Mouse (Mus musculus) gastrocnemius, postnatal 14 days (tissue): ENCODE measurements around the gene Rbfox3. TPM values are rescaled to one million over a fixed set of nuclear protein-coding genes. Genes with fewer than 3 reads are reported as not detected.
A peak's percentile ranks its signal among the peaks of the same experiment; 100 is the strongest.

Experiments used
- DNase-seq: peaks from one replicate; pipeline ENCODE4 v3.0.0; 2021; ENCODE audit warnings: mixed read lengths
- intact Hi-C: fragments of 180-260 bp; cut with DNase I; formaldehyde crosslinking; loops from one replicate; pipeline ENCODE4 v1.15.1; 2025; ENCODE audit warnings: low total_unique reads
- total RNA-seq, 2 experiments: library from RNA; stranded (reverse); gene quantifications; 2 replicates each; pipeline ENCODE4 v1.2.3; 2021

Gene Rbfox3
- total RNA-seq, 2 experiments from 2014 or later, result 0.20 to 0.27 TPM

DNA sequence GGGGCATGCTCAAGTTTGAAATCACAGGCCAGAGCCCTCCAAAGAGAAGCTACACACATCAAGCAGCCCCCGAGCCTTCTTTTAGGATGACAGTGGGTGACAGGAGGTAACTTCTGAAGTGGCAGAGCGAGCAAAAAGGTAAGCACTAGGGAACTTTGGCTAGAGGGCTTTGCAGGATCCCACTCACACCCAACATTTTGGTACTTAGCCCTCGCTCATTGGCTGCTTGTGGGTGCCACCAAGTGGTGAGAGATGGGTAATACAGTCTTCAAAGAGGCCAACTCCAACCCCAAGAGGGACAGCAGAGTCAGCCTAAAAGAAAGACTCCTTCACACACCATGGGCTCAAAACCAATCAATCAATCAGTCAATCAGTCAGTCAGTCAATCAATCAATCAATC, 168.6 kb downstream of the Rbfox3 start:
- DNase-seq, result no peak
- intact Hi-C loops, result loop anchor here (5.0 kb wide), 1 partner anchor 95 kb away; no protein-coding TSS in a partner anchor

- intact Hi-C loops, result loop anchor here (2.0 to 5.0 kb wide), 2 partner anchors 94 to 168 kb away; no protein-coding TSS in a partner anchor
- no peak for DNase-seq
These were observed 170.1 kb downstream of the Rbfox3 start for GRCm38 (mm10) chr11:118741262-118741661.

DNA sequence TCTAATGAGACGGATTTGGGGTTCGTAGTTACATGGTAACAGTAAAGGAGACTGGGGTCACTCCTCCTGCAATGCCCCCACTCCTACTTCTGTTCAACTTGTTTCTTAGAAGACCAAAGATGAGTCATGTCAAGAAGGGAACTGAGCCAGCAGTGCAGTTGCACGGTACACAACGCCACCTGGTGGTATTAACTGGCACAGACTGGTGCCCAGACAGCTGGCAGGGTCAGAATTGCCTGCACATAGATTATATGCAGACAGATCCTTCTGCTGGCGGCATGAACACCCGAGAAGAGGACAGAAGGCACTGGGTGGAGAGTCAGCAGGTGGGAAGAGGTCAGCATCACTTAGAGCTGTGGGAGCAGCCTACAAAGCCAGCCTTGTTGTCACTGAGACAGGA, 171.4 kb downstream of the Rbfox3 start:
- peak; percentile 74 for DNase-seq
- intact Hi-C loops, result loop anchor here (2.0 to 5.0 kb wide), 2 partner anchors 93 to 167 kb away; no protein-coding TSS in a partner anchor

DNA sequence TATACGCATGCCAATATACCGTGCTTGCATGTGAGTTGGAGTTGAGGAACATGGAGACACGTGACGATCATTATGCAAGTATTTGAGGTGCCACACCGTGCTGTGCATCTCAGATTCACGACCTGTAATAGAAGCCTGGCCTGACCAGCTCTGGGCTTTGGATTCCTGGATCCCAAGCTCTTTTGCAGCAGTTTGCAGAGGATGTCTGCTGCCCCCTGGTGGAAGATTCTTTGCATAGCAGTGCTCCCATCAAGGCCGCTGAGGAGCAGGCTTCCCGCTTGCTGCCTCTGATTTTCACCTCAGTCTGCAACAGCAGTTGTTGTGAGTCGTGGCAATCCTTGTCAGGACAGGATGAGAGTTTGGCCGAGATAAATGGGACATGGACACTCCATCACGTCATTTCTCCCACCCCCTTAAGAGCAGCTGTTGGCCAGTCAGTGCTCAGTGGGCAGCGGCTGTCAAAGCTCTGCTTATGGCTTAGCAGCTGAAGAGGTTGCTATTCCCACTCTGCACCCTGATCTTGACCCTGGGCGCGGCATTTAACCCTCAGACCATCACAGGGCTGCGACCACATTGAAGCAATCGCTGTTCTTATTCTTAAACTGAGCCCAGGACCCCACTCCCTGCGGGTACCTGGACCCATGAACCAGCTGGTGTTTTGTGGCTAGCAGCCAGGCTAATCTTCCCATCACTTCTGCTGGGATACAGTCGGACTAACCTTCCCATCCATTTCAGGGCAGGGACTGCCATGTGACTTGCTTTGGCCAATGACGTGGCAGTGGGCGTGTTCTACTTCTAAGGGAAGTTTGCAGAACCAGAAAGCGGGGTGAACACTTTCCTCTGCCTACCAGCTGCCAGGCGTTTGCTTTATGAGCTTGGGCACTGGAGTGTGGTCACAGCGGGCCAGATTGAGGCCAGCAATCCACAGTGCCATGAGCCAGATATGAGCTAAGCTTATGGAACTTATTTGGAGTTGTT, 172.3 kb downstream of the Rbfox3 start:
- intact Hi-C loops, result no loop called here

DNA sequence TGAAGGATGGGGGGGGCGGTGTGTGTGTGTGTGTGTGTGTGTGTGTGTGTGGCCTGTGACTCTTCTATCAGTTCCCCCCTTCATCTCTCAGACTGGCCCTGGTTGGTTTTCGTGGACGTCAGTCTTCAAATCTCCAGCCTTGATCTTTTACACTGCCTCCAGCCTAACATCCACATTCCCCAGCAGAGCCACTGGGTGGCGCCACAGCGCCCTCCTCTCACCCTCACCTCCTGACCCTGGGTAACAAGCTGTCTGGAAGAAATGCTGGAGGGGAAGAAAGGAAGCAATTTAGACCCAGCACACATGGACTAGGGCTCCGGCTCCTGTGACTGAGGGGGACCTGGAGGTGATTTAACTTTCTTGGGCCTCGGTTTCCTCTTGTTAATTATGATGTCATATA, 173.1 kb downstream of the Rbfox3 start:
- DNase-seq, result no peak
- intact Hi-C loops, result no loop called here

More for the DNA sequence above, 172.3 kb downstream of the Rbfox3 start:
- DNase-seq, result peak; percentile 81

DNA sequence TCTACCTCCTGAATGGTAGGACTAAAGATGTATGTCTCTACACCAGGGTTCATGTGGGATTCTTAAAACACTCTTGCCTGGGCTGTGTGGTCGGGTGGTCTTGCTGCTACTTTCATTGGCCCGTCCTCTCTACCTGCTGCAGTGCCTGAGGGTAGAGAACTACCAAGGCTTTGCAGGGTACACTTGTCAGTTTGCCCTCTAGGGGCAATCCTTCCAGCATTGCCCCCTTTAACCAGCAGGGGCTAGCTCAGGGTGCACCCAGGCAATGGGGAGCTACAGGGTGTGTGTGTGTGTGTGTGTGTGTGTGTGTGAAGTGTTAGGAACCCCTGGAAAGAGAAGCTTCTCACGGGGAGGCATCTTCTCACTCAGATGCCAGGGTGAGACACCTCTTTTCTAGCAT, 173.6 kb downstream of the Rbfox3 start:
- intact Hi-C loops, result no loop called here
- no peak for DNase-seq

DNA sequence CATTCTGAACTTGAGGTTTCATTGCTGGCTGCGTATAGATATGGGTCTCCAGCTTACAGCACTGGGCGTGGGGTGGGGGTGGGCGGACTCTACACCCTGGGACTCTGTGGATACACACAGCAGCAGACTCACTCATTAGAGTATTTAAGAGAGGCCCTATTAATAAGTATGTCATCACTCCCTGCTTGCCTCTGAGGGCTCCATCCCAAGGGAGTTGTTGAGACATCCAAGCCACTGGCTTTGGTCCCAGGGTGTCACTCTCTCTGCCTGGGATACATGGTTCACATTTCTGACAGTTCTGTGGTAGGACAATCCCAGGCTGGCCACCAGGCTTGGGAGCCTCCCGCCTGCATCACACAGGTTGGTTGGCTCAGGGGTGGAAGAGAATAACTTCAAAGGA, 174.4 kb downstream of the Rbfox3 start:
- intact Hi-C loops, result no loop called here
- DNase-seq, result no peak

GRCm38 (mm10) chr11:118731655-118732054, 179.7 kb downstream of the Rbfox3 start:
- intact Hi-C loops, result no loop called here
- DNase-seq, result no peak

GRCm38 (mm10) chr11:118729373-118729772, 182.0 kb downstream of the Rbfox3 start:
- DNase-seq, result peak; percentile 57

DNA sequence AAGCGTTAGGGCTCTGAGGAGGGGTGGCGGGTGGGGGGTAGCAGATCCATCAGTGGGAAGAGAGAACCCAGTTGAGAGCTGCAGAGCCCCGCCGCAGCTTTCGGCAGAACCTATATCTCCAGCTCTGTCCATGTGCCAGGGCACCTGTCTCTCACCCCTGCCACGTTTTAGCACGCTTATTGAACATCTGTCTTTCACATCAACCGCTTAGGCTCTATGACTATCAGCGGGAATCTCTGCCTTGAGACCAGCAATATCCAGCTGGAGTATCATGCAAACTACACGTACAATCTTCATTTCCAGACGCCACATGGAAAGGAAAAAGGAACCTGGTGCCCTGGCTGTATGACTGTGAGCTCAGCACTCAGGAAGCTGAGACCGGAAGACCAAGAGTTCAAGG, 182.6 kb downstream of the Rbfox3 start:
- intact Hi-C loops, result no loop called here
- no peak for DNase-seq

More at GRCm38 (mm10) chr11:118729373-118729772, 182.0 kb downstream of the Rbfox3 start:
- intact Hi-C loops, result no loop called here

DNA sequence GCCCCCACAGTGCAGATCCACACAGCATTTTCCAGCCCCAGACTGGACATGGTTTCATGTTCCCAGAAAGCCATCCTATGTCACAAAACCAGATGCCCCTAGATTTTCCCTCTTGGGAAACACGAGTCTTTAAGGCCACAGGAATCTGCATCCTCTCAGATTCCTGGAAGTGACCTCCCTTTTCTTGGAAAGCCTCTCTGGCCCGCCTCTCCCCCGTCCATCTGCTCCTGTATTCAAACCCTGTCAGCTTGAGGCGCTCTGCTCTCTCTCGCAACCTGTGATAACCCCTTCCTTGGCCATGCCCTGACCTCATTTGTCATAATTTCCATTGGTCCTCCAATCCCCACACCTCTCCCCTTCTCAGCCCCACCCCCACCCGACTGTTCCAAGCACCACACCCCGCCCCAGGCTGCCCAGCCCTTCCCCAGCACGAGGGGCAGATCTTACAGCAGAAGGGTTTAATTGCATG, 183.3 kb downstream of the Rbfox3 start:
- intact Hi-C loops, result no loop called here
- peak; percentile 41 for DNase-seq

GRCm38 (mm10) chr11:118726430-118726829, 185.0 kb downstream of the Rbfox3 start:
- no peak for DNase-seq
- intact Hi-C loops, result no loop called here

DNA sequence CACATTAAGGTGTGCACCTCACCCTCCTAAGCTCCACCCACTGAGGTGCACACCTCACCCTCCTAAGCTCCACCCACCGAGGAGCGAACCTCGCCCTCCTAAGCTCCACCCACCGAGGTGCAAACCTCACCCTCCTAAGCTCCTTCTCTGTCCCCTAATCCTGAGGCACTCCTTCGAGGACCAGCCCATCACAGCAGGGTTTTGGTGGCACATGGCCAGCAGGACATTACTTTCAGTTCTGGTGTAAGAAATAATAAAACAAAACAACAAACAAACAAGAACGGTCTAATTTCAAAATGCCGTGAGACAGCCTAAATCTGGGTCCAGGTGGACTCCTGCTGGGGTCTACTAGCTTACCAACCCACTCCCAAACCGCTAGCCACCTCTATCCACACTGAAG, 187.0 kb downstream of the Rbfox3 start:
- intact Hi-C loops, result no loop called here
- DNase-seq, result no peak

DNA sequence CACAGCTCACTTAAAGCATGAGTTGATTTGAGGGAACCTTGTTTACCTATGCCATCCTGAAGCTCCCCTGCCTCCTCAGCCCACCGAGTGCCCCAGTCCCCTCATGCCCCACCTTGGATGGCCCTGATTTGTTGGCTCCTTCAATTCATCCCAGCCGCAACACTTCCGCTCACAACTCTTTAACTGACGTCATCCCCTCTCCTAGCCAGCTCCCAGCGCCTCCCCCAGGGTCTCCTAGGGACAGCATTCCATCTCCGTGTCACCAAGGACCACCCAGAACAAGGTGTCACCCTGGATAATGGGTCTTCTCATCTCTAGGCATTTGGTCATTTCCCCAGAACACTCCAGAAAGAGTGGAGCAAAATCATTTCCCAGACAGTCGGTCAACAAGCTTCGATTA, 188.2 kb downstream of the Rbfox3 start:
- no peak for DNase-seq
- intact Hi-C loops, result no loop called here

DNA sequence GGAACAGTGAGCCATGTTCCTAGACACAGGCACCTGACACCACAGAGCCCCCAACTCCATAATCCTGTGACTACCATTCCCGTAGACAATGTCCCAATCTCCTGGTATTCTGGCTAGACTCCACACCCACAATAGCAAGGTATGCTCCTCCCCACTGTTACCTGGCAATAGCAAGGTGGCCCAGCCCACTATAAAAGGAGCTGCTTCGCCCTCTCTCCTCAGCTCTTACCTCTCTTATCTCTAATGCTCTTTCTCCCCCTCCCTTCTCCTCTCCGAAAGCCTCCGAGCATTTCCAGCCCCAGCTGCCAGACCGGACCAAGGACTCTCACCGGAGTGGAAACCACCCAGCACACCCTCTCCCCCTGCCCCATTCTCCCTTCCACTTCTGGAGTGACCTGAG, 189.5 kb downstream of the Rbfox3 start:
- DNase-seq, result no peak
- intact Hi-C loops, result no loop called here

DNA sequence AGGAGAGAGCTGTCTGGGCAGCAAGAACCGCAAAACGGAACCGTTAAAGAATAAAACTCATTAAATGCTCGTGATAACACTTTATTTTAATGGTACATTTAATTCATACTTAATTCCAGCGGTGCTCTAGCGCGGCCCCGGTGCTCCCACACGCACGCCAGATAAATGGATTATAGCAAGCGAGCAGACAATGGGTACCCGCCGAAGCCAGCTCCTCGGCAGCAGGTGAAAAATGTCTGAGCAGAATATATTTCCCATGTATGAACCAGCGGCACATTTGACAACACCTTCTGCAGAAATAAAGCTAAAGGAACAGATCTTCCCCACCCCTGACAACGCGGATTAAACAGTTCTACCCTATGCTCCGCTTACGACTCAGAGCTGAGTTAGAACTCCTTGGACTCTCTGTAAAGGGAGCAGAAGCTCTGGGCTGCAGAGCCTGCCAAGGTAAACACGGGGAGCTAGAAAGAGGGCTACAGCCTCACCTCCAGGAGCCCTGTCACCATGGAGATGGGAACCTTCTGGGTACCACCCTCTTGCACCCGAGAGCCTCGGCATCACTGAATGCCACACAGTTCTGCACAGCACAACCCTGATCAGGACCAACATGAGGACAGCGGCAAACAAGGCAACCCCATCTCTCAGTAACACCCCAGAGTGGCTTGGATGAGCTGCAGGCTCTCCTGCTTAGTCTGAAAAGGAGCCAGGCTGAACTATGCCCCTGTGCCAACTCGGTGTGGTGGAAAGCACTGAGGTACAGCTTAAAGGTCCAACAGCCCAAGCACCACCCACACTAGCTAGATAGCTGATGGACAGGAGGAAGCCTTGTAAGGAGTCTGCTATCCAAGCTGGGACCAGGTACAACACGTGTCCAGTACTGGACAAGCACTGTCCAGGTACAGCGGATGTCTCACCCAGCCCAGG, 196.5 kb downstream of the Rbfox3 start:
- no peak for DNase-seq
- intact Hi-C loops, result no loop called here

DNA sequence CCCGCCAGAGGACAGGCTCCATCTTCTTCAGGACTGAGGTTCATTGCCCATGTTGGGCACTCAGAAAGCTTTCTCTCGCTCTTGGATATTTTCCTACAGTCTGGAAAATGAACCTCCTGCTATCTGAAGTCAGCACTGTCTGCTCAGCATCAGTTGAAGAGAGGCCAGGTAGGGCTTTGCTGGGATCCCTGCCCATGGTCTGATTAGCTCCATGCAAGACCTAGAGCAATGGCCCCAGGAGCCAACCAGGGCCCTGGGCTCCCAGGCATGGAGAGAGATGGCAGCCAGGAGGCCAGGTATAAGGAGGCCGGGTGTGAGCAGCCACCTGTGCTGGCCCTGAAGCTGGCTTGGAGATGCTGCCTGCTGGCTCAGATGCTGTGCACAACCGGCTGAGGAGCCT, 198.6 kb downstream of the Rbfox3 start:
- intact Hi-C loops, result no loop called here
- DNase-seq, result no peak

DNA sequence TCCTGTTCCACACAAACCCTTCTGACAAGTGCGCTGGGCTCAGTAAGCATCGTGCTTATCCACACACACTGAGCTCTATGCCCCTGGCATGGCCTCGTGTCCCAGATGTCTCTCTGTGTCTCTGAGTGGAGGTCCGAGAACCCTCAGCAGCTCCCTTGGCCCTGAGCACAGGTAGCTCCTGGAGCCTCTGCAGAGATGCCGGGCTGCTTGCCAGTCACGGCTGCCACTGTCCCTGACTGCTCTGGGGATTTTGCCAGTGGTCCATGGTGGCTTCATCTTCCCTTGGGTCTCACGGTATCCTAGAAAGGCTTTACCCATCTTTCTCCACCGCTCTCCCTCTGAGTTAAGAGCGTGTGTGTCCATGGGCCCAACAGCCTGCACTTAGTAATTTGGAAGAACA, 199.3 kb downstream of the Rbfox3 start:
- no peak for DNase-seq
- intact Hi-C loops, result no loop called here

DNA sequence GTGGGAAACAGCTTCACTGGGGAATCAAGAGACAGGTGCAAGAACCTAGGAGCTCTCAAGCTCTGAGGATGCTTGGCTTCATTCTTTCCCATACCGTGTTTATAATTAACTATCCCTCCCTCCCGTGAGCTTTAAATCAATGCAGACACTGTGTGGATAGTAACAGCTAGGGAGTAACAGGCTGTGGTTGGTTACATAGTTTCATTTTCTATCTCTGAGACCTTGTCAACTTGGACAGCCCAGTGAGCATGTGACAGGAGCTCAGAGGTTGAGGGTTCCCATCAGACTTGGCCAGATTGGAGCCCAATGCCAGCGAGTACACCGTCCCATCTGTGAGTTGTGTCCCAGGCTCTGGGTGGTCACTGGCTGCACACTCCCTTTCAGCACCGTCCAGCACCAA, 201.4 kb downstream of the Rbfox3 start:
- intact Hi-C loops, result no loop called here
- DNase-seq, result no peak
